Mouse (Mus musculus) myocyte (in vitro differentiated cells): ENCODE results near the gene Gng3. TPM values are rescaled to one million over a fixed set of nuclear protein-coding genes. Genes with fewer than 3 reads are reported as not detected.

Source experiments
- H3K27me3 ChIP-seq: one replicate; pipeline ENCODE4 v1.6.1; 2011; ENCODE audit not compliant: control insufficient read depth, insufficient read depth, insufficient read length
- H3K36me3 ChIP-seq: one replicate; pipeline ENCODE4 v1.6.1; 2011; ENCODE audit not compliant: control insufficient read depth, insufficient read depth
- H3K4me2 ChIP-seq: one replicate; pipeline ENCODE4 v1.6.1; 2011; ENCODE audit warnings: low read depth, control low read depth
- H3K4me3 ChIP-seq: one replicate; pipeline ENCODE4 v1.5.1; 2011; ENCODE audit warnings: mild to moderate bottlenecking, control low read depth, moderate library complexity
- H3K79me2 ChIP-seq: one replicate; pipeline ENCODE4 v1.6.1; 2011; ENCODE audit not compliant: control insufficient read depth, insufficient read depth
- H3ac ChIP-seq: one replicate; pipeline ENCODE4 v1.6.1; 2011; ENCODE audit not compliant: control insufficient read depth, insufficient read length
- MYOG ChIP-seq, 3 experiments: IDR thresholded peaks; one replicate each; pipeline ENCODE4 v1.6.1; 2011; ENCODE audit warnings: control low read depth in 2 of 3, low read depth in 2 of 3, mild to moderate bottlenecking in 2 of 3; ENCODE audit not compliant: insufficient read length in 2 of 3, control insufficient read depth in 1 of 3, insufficient read depth in 1 of 3
- polyA plus RNA-seq: library from polyadenylated mRNA; unstranded; fragments of >200 nt; fragmentation: generic; extraction: Trizol; gene quantifications from one replicate; pipeline ENCODE4 v1.2.1, GENCODE M21; 2012; ENCODE audit warnings: missing spikeins

Gng3 gene
- polyA plus RNA-seq, 1 experiment: 0.25 TPM

DNA sequence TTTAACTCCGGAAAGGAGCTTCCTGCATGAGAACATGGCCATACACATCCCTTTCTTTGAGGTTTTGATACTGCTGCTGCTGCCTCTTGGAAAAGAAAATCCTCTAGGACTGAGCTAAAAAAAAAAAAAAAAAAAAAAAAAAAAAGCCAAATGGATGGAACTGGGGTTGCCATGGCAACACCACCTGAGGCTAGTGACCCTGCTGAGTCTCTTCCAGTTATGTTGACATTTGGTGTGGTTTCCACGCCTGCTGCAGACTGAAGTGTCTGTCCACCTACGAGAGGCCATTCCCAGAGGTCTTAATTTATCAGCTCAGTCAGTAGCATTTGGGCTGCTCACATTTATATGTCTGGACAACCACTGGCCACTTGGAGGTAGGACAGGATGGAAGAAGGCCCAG, 50.5 kb downstream of the Gng3 start:
- no peak overlapping the region for H3ac ChIP-seq
- H3K4me3 ChIP-seq: no peak overlapping the region
- TF ChIP-seq MYOG (IDR thresholded peaks at IDR 0.05; ENCODE audit: control insufficient read depth in 1 of 3, insufficient read depth in 1 of 3, insufficient read length in 2 of 3, low read depth in 2 of 3): no peak
- H3K4me2 ChIP-seq: no peak overlapping the region
- H3K27me3 ChIP-seq: no peaks in the 10 kb centered on the region
- H3K36me3 ChIP-seq: peaks cover 8% of the 10 kb centered on the region
- no peaks in the 10 kb centered on the region for H3K79me2 ChIP-seq

Other genes starting within 250 kb of the Gng3 start
- gene Slc22a8, start 247.9 kb downstream of the Gng3 start, polyA plus RNA-seq: not detected
- not detected for gene Slc22a6, start 221.2 kb downstream of the Gng3 start, polyA plus RNA-seq
- gene Chrm1, start 175.4 kb downstream of the Gng3 start, polyA plus RNA-seq: not detected
- 806 TPM for gene Slc3a2, start 115.8 kb downstream of the Gng3 start, polyA plus RNA-seq
- 109 TPM for gene Wdr74, start 103.4 kb downstream of the Gng3 start, polyA plus RNA-seq
- 0.94 TPM for gene 1700092M07Rik, start 98.5 kb downstream of the Gng3 start, polyA plus RNA-seq
- 49.5 TPM for gene Stx5a, start 97.8 kb downstream of the Gng3 start, polyA plus RNA-seq
- gene Nxf1, start 82.1 kb downstream of the Gng3 start, polyA plus RNA-seq: 64.3 TPM
- gene Tmem223, start 68.2 kb downstream of the Gng3 start, polyA plus RNA-seq: 59.4 TPM
- 31.6 TPM for gene Tmem179b, start 64.7 kb downstream of the Gng3 start, polyA plus RNA-seq
- 19.6 TPM for gene Taf6l, start 52.8 kb downstream of the Gng3 start, polyA plus RNA-seq
- gene Polr2g, start 40.6 kb downstream of the Gng3 start, polyA plus RNA-seq: 152 TPM
- 2.4 TPM for gene Zbtb3, start 36.6 kb downstream of the Gng3 start, polyA plus RNA-seq
- gene Ttc9c, start 19.9 kb downstream of the Gng3 start, polyA plus RNA-seq: 18.7 TPM
- gene Hnrnpul2, start 19.2 kb downstream of the Gng3 start, polyA plus RNA-seq: 42.1 TPM
- 1.00 TPM for gene AC129217.1, start 9.4 kb downstream of the Gng3 start, polyA plus RNA-seq
- gene Bscl2, start 1.7 kb downstream of the Gng3 start, polyA plus RNA-seq: 5.7 TPM
- 0.25 TPM for gene Lrrn4cl, start 11.6 kb upstream of the Gng3 start, polyA plus RNA-seq
- gene Ubxn1, start 32.3 kb upstream of the Gng3 start, polyA plus RNA-seq: 236 TPM
- 37.0 TPM for gene Uqcc3, start 41.7 kb upstream of the Gng3 start, polyA plus RNA-seq
- gene Lbhd1, start 44.5 kb upstream of the Gng3 start, polyA plus RNA-seq: 3.3 TPM
- not detected for gene Gm49403, start 44.7 kb upstream of the Gng3 start, polyA plus RNA-seq
- 73.1 TPM for gene 1810009A15Rik, start 49.7 kb upstream of the Gng3 start, polyA plus RNA-seq
- 0.44 TPM for gene Gm49416, start 49.7 kb upstream of the Gng3 start, polyA plus RNA-seq
- 23.2 TPM for gene Ints5, start 53.8 kb upstream of the Gng3 start, polyA plus RNA-seq
- gene Ganab, start 58.9 kb upstream of the Gng3 start, polyA plus RNA-seq: 109 TPM
- gene B3gat3, start 81.2 kb upstream of the Gng3 start, polyA plus RNA-seq: 66.3 TPM
- gene Rom1, start 90.2 kb upstream of the Gng3 start, polyA plus RNA-seq: 6.0 TPM
- gene Eml3, start 90.4 kb upstream of the Gng3 start, polyA plus RNA-seq: 14.7 TPM
- gene Mta2, start 102.7 kb upstream of the Gng3 start, polyA plus RNA-seq: 81.5 TPM
- 24.9 TPM for gene Tut1, start 114.7 kb upstream of the Gng3 start, polyA plus RNA-seq
- gene Eef1g, start 127.8 kb upstream of the Gng3 start, polyA plus RNA-seq: 896 TPM
- 93.3 TPM for gene Ahnak, start 150.1 kb upstream of the Gng3 start, polyA plus RNA-seq
- gene Scgb1a1, start 248.8 kb upstream of the Gng3 start, polyA plus RNA-seq: not detected